Mouse (Mus musculus): ENCODE results near the gene Prkar2b. TPM values are rescaled to one million over a fixed set of nuclear protein-coding genes. Genes with fewer than 3 reads are reported as not detected.

Prkar2b gene
- polyA plus RNA-seq, 1 experiment from 2014 or later: 78.2 TPM

GRCm38 (mm10) chr12:31949193-31949741 is 111.8 kb downstream of the Prkar2b start:
- peak overlapping the region; percentile 59 for H3K4me2 ChIP-seq (replicated peaks)
- peak overlapping the region; percentile 93 for H3K9ac ChIP-seq
- WGBS: under 1% methylated on average over 58 of the region's 58 CpGs
- peak overlapping the region; percentile 93 for H3K27ac ChIP-seq
- H3K9me3 ChIP-seq: no peaks in the 10 kb centered on the region
- H3K4me3 ChIP-seq: peak overlapping the region; percentile 92
- ATAC-seq (ENCODE audit: low FRiP score, low read depth): peak; percentile 88
- H3K27me3 ChIP-seq (replicated peaks): no peaks in the 10 kb centered on the region
- H3K4me1 ChIP-seq: no peaks in the 10 kb centered on the region
- no peaks in the 10 kb centered on the region for H3K36me3 ChIP-seq

DNA sequence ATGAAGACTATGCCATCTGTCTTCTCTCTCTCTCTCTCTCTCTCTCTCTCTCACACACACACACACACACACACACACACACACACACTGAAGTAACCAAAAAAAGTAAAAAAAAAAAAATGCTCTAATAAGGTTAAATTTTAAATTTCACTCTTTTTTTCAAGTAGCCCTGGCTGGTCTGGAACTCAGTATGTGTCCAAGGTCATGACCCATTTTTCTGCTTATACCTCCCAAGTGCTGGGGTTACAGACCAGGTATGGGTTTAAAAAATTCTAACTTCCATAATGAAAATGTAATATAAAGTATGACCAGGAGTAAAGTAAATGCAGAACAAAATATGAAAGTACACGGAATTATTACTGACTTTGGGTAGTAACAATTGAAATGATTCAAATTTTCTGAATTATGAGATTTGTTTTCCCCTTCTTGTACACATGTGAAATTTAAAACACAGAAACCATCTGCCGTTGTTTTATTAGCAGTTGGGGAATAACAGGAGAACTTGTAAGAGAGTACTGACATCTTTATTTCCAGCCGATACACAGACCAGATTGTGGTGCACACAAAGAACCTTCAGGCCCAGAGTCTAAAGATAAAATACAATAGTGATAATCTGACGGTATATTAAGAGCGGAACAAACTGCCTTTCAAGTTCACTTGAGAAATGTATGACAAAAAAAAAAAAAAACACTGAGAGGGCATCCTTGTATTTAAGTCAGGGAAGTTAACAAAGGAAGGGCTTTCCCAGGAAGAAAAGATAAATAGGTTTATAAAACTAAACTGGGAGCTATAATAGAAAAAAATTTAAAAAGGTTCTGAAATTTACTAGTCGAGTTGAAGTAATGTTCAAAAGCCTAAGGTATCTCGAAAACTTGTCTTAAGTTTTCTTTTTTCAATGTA is 112.7 kb downstream of the Prkar2b start:
- Histone ChIP-seq H3K4me2 (replicated peaks) (peak overlapping the region; percentile 59), H3K4me1 (no peaks in the 10 kb centered on the region), H3K36me3 (peaks cover 3% of the 10 kb centered on the region), H3K27me3 (replicated peaks) (no peaks in the 10 kb centered on the region), H3K4me3 (peak overlapping the region; percentile 92), H3K9me3 (no peaks in the 10 kb centered on the region), H3K9ac (peak overlapping the region; percentile 93), H3K27ac (peak overlapping the region; percentile 93; the same call in 1 of the 2 replicates)
- WGBS: 20% methylated on average over 7 of the region's 7 CpGs
- no peak for ATAC-seq (ENCODE audit: low FRiP score, low read depth)

DNA sequence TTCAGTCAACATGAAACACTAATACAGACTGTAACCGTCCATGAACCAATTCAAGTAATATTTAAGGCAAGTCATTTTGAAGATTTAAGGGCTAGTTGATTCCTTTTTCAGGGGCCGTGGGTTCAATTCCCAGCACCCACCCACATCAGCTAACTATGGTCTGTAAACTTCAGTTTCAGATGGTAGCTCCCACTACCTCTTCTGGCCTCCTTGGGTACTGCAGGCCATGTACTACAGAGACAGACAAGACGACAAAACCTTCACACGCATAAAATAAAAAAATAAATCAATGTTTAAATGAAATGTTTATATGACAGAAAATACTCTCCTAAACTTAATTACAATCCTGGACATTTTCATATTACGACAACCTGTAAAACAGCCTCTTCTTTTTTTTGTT is 113.6 kb downstream of the Prkar2b start:
- Histone ChIP-seq H3K36me3 (peaks cover 12% of the 10 kb centered on the region), H3K9me3 (no peaks in the 10 kb centered on the region), H3K4me3 (no peak overlapping the region), H3K4me2 (replicated peaks) (no peak overlapping the region), H3K4me1 (no peaks in the 10 kb centered on the region), H3K27ac (no peak overlapping the region), H3K27me3 (replicated peaks) (no peaks in the 10 kb centered on the region), H3K9ac (no peak overlapping the region)
- no peak for ATAC-seq (ENCODE audit: low FRiP score, low read depth)
- WGBS: 92% methylated on average over 5 of the region's 5 CpGs

DNA sequence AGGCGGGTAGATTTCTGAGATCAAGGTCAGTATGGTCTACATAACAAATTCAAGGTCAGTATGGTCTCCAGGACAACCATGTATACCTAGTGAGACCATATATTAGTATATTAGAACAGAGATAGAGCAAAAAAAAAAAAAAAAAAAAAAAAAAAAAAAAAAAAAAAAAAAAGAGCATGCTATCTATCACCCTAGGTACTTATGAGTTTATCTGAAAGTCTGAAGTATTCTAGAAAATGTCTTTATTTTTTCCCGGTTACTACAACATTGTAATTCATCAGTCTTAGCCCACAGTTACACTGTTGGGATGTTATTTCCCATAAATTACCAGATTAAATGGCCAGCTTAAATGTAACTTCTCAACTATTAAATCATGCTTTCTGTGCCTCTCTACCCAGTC is 116.7 kb downstream of the Prkar2b start:
- Histone ChIP-seq H3K36me3 (peaks cover 30% of the 10 kb centered on the region), H3K27me3 (replicated peaks) (no peaks in the 10 kb centered on the region), H3K4me1 (no peaks in the 10 kb centered on the region), H3K9ac (no peak overlapping the region), H3K9me3 (no peaks in the 10 kb centered on the region), H3K4me3 (no peak overlapping the region), H3K27ac (no peak overlapping the region), H3K4me2 (replicated peaks) (no peak overlapping the region)
- 96% methylated on average over 2 of the region's 2 CpGs for WGBS
- ATAC-seq (ENCODE audit: low FRiP score, low read depth): no peak

DNA sequence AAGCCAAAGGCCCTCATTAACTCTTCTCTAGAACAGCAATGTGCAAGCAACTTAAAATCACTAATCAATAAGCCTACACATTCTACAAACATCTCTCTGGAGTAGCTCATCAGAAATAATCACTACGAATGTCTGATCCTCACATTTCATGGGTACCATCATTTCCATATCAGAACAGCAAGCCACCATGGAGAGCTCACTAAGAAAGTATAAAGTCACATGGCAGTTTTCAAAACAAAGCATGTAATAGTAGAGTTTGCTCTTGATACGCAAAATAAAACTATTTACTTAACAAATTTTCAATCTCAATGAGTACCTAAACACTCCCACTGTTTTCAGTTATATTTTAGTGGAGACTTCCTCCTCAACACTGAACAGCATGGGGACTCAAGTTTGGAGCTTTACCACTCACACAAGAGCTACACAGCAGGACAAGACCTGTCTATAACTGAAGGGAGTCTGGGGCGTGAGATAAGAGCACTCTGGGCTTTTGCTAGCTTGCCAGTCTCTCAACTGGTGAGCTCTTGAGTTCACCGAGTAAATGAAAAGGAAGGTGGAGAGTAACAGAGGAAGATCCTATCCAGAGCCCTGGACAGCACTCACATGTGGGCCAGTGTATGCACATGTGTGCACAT is 118.0 kb downstream of the Prkar2b start:
- H3K36me3 ChIP-seq: peaks cover 43% of the 10 kb centered on the region
- H3K9ac ChIP-seq: no peak overlapping the region
- no peak for ATAC-seq (ENCODE audit: low FRiP score, low read depth)
- no peak overlapping the region for H3K4me3 ChIP-seq
- no peaks in the 10 kb centered on the region for H3K27me3 ChIP-seq (replicated peaks)
- no peak overlapping the region for H3K27ac ChIP-seq
- no peak overlapping the region for H3K4me2 ChIP-seq (replicated peaks)
- H3K9me3 ChIP-seq: no peaks in the 10 kb centered on the region
- WGBS: 94% methylated on average over 4 of the region's 4 CpGs
- no peaks in the 10 kb centered on the region for H3K4me1 ChIP-seq

DNA sequence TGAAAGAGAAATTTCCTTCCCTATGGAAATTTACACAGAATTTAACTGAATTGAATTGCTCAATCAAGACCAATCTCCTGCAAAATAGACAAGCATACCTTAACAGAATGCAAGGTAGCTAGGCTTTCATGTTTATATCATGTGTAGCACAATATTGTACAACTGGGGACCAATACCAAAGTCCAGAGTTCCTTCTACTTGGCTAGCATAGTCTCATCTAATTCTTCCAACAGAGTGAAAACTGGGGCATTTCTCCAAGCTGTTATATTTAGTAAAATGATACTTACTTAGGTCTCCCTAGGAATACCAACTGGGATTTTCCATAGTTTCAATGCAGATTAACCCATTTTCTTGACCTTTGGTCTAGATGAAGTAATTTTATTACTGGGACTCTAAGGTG is 122.1 kb downstream of the Prkar2b start:
- Histone ChIP-seq H3K27me3 (replicated peaks) (no peaks in the 10 kb centered on the region), H3K27ac (no peak overlapping the region), H3K4me1 (no peaks in the 10 kb centered on the region), H3K9ac (no peak overlapping the region), H3K36me3 (peaks cover 72% of the 10 kb centered on the region), H3K4me2 (replicated peaks) (no peak overlapping the region), H3K4me3 (no peak overlapping the region), H3K9me3 (no peaks in the 10 kb centered on the region)
- no peak for ATAC-seq (ENCODE audit: low FRiP score, low read depth)

DNA sequence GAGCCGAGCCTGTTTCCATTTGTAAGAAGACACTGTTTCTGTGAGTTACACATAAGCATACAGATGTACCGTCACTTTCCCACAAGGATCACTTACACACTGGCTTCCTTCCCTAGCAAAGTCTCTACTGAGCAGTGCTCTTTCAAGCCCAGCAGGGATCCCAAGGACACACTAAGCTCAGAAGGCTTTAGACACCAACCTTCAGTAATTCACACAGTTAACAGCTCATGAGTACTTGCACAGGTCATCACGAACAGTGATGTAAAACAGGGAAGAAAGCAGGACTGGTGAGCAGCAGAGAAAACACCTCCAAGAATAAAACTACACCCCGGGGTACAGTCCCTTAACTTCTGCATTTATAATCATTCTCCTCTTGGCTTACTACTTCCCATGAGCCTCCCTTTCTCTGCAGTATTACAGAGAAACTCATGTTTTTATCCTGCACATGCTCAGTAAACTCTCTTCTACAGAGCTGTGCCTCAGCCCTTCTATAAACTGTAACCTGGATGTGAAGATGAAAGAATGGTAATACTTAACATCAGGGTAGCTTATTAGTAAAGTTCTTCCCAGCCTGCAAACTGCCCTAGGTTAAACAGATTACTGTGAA is 122.6 kb downstream of the Prkar2b start:
- no peaks in the 10 kb centered on the region for H3K4me1 ChIP-seq

DNA sequence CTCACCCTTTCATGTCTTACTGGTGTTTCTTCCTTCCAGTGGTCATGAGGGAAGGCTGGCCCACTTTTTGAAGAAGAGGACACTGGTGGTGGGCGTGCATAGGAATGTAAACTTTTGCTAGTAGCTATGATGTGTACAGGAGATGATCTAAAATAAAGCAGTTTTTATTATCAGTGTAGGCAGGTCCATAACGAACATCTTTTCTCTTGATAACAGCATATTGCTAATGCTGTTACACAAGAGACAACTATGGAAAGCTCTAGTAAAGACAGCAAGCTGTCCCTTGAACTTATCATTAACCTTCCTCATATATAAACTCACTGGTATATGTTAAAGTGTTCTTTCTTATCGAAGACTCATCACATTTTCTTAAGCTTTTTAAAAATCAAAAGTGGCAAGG is 123.5 kb downstream of the Prkar2b start:
- H3K27ac ChIP-seq: no peak overlapping the region
- WGBS: 95% methylated on average over 3 of the region's 3 CpGs
- H3K9ac ChIP-seq: no peak overlapping the region
- H3K4me1 ChIP-seq: no peaks in the 10 kb centered on the region
- H3K9me3 ChIP-seq: no peaks in the 10 kb centered on the region
- H3K4me3 ChIP-seq: no peak overlapping the region
- H3K36me3 ChIP-seq: peaks cover 68% of the 10 kb centered on the region
- no peaks in the 10 kb centered on the region for H3K27me3 ChIP-seq (replicated peaks)
- no peak for ATAC-seq (ENCODE audit: low FRiP score, low read depth)
- no peak overlapping the region for H3K4me2 ChIP-seq (replicated peaks)

More for the DNA sequence above, 122.6 kb downstream of the Prkar2b start:
- WGBS: 93% methylated on average over 4 of the region's 4 CpGs
- H3K4me3 ChIP-seq: no peak overlapping the region
- H3K9me3 ChIP-seq: no peaks in the 10 kb centered on the region
- no peak for ATAC-seq (ENCODE audit: low FRiP score, low read depth)
- H3K36me3 ChIP-seq: peaks cover 71% of the 10 kb centered on the region
- H3K27ac ChIP-seq: no peak overlapping the region
- H3K4me2 ChIP-seq (replicated peaks): no peak overlapping the region
- H3K9ac ChIP-seq: no peak overlapping the region
- H3K27me3 ChIP-seq (replicated peaks): no peaks in the 10 kb centered on the region

GRCm38 (mm10) chr12:31936657-31937300 is 124.3 kb downstream of the Prkar2b start:
- WGBS: 41% methylated on average over 6 of the region's 6 CpGs
- ATAC-seq (ENCODE audit: low FRiP score, low read depth): no peak
- no peaks in the 10 kb centered on the region for H3K4me1 ChIP-seq
- H3K36me3 ChIP-seq: peaks cover 72% of the 10 kb centered on the region
- no peaks in the 10 kb centered on the region for H3K9me3 ChIP-seq
- H3K4me2 ChIP-seq (replicated peaks): no peak overlapping the region
- no peaks in the 10 kb centered on the region for H3K27me3 ChIP-seq (replicated peaks)
- no peak overlapping the region for H3K27ac ChIP-seq
- no peak overlapping the region for H3K4me3 ChIP-seq
- H3K9ac ChIP-seq: no peak overlapping the region

DNA sequence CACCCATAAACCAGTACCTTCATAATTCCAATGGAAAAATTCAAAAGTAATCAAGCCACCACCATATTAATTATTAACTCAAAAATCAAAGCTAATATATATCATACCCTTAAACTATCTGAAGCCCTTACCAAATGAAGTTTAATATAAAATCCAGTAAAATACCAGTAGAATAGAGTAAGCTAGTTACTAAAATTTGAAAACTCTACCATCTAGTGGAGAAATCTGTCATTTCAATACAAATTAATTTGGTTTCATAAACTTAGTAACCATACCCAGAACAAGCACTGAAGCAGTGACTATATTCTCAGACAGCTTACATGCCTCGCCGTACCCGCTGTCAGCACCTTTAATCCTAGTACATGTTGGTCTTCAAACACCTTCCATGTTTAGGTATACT is 129.3 kb downstream of the Prkar2b start:
- WGBS: over 99% methylated on average over 3 of the region's 3 CpGs
- no peak for ATAC-seq (ENCODE audit: low FRiP score, low read depth)
- Histone ChIP-seq H3K4me1 (no peaks in the 10 kb centered on the region), H3K27me3 (replicated peaks) (no peaks in the 10 kb centered on the region), H3K4me3 (no peak overlapping the region), H3K4me2 (replicated peaks) (no peak overlapping the region), H3K36me3 (peaks cover 59% of the 10 kb centered on the region), H3K9ac (no peak overlapping the region), H3K9me3 (no peaks in the 10 kb centered on the region), H3K27ac (no peak overlapping the region)

DNA sequence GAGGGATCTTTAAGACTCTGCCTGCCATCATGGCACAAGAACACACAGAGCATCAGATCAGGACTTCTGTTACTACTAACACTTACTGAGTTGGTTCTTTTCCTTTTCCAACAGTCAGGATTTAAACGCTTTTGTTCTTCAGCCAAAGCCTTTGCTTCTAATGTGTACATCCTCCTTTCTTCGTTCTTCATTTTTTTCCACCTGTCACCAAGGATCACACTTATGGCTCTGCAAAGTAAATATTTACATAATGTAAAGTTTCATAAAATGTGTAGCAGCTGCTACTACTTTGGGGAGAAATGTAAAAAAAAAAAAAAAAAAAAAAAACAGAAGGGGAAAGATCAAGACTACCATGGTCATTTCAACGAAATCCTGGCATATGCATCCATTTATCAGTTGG is 132.6 kb downstream of the Prkar2b start:
- no peaks in the 10 kb centered on the region for H3K4me1 ChIP-seq
- peaks cover 57% of the 10 kb centered on the region for H3K36me3 ChIP-seq
- no peak overlapping the region for H3K27ac ChIP-seq
- H3K4me3 ChIP-seq: no peak overlapping the region
- 93% methylated on average over 3 of the region's 3 CpGs for WGBS
- H3K9ac ChIP-seq: no peak overlapping the region
- H3K4me2 ChIP-seq (replicated peaks): no peak overlapping the region
- no peak for ATAC-seq (ENCODE audit: low FRiP score, low read depth)
- no peaks in the 10 kb centered on the region for H3K9me3 ChIP-seq
- no peaks in the 10 kb centered on the region for H3K27me3 ChIP-seq (replicated peaks)

GRCm38 (mm10) chr12:31926661-31927061 is 134.4 kb downstream of the Prkar2b start:
- WGBS: 50% methylated on average over 4 of the region's 4 CpGs
- no peaks in the 10 kb centered on the region for H3K4me1 ChIP-seq
- H3K27ac ChIP-seq: no peak overlapping the region
- no peak overlapping the region for H3K9ac ChIP-seq
- H3K9me3 ChIP-seq: no peaks in the 10 kb centered on the region
- ATAC-seq (ENCODE audit: low FRiP score, low read depth): peak; percentile 89
- H3K4me3 ChIP-seq: no peak overlapping the region
- no peaks in the 10 kb centered on the region for H3K27me3 ChIP-seq (replicated peaks)
- no peak overlapping the region for H3K4me2 ChIP-seq (replicated peaks)
- peaks cover 44% of the 10 kb centered on the region for H3K36me3 ChIP-seq
